Mouse (Mus musculus) stomach, postnatal 0 days (tissue): Measurements from ENCODE around the gene C1galt1c1. TPM values are rescaled to one million over a fixed set of nuclear protein-coding genes. Genes with fewer than 3 reads are reported as not detected.

ENCODE experiments used
- ATAC-seq: fragments of 200-750 bp; cut with Nextera tagmentation; 2 replicates; pipeline ENCODE4 v1.8.0; 2017; ENCODE audit not compliant: low FRiP score, low TSS enrichment
- DNase-seq: peaks from one replicate; pipeline ENCODE4 v3.0.0-alpha.2; 2016; ENCODE audit warnings: low spot score
- H3K27ac ChIP-seq: fragments of 300-500 bp; sonication (generic); replicated peaks from 2 replicates; pipeline ENCODE4 v1.5.1; 2014; ENCODE audit warnings: mild to moderate bottlenecking, control low read depth
- H3K27me3 ChIP-seq: fragments of 300-500 bp; sonication (generic); 2 replicates; pipeline ENCODE4 v1.6.1; 2014; ENCODE audit warnings: low read length; ENCODE audit not compliant: control insufficient read depth, insufficient read depth
- H3K36me3 ChIP-seq: fragments of 300-500 bp; sonication (generic); 2 replicates; pipeline ENCODE4 v1.6.1; 2014; ENCODE audit warnings: low read length, mixed read lengths; ENCODE audit not compliant: control insufficient read depth, insufficient read depth
- H3K4me1 ChIP-seq: fragments of 300-500 bp; sonication (generic); replicated peaks from 2 replicates; pipeline ENCODE4 v1.6.1; 2014; ENCODE audit warnings: antibody characterized with exemption; ENCODE audit not compliant: control insufficient read depth, insufficient read depth
- H3K4me2 ChIP-seq: fragments of 300-500 bp; sonication (generic); replicated peaks from 2 replicates; pipeline ENCODE4 v1.6.1; 2014; ENCODE audit warnings: low read depth, mild to moderate bottlenecking, control low read depth, moderate library complexity
- H3K4me3 ChIP-seq: fragments of 300-500 bp; sonication (generic); 2 replicates; pipeline ENCODE4 v1.5.1; 2014; ENCODE audit warnings: low read depth, low read length, control low read depth
- H3K9ac ChIP-seq: fragments of 300-500 bp; sonication (generic); 2 replicates; pipeline ENCODE4 v1.6.1; 2014; ENCODE audit warnings: mild to moderate bottlenecking, low read length, control low read depth, mixed read lengths
- H3K9me3 ChIP-seq: fragments of 300-500 bp; sonication (generic); 2 replicates; pipeline ENCODE4 v1.6.1; 2016; ENCODE audit warnings: low read length; ENCODE audit not compliant: control insufficient read depth
- CTCF ChIP-seq: IDR thresholded peaks from 2 replicates; pipeline ENCODE4 v1.5.1; 2016; ENCODE audit warnings: antibody characterized with exemption, low read depth, mild to moderate bottlenecking, moderate library complexity
- EP300 ChIP-seq: optimal IDR thresholded peaks from 2 replicates; pipeline ENCODE3; 2016; ENCODE audit warnings: antibody characterized with exemption
- WGBS: fragments of 180-500 bp; shearing (Covaris S2); extraction: QIAGEN DNeasy Blood & Tissue Kit; methylation state at CpG from one replicate; pipeline ENCODE4 v1.1.7; 2014; 5-methylcytosine and 5-hydroxymethylcytosine counted together
- polyA plus RNA-seq: library from polyadenylated mRNA; unstranded; fragments of >200 nt; fragmentation: Nextera tagmentation; extraction: Ambion mirVana; gene quantifications from 2 replicates; pipeline ENCODE4 v1.2.1, GENCODE M21; 2015

C1galt1c1 gene
- polyA plus RNA-seq, 1 experiment from 2014 or later = 53.2 TPM

DNA sequence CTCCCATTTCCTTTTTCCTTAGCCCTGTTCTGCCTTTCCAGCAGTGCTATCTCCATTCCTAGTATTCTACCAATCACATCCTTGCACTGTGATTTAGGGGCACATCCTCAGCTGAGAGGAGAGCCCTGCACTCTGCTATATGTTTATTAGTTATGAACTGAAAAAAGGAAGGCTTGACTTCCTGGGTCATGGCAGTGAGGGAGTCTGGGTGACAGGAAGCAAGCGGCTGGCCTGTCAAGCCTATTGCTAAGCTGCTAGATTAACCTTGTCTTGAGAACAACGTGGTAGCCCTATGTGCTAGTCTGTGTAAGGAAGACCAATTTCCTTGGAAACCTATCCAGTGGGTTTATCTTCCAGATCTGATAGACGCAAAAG lies 33.9 kb downstream of the C1galt1c1 start:
- H3K27me3 ChIP-seq = no peaks in the 10 kb centered on the region
- peak overlapping the region; percentile 50 for H3K4me3 ChIP-seq
- peak; percentile 72 for ATAC-seq
- peak; percentile 18 for DNase-seq
- no peak for TF ChIP-seq CTCF
- TF ChIP-seq EP300 = no peak
- peak overlapping the region; percentile 67 for H3K9ac ChIP-seq
- WGBS = 14% methylated on average over 3 of the region's 3 CpGs
- H3K9me3 ChIP-seq = no peaks in the 10 kb centered on the region
- H3K4me2 ChIP-seq = peak overlapping the region; percentile 60
- no peaks in the 10 kb centered on the region for H3K36me3 ChIP-seq
- peak overlapping the region; percentile 89 for H3K27ac ChIP-seq
- no peaks in the 10 kb centered on the region for H3K4me1 ChIP-seq

DNA sequence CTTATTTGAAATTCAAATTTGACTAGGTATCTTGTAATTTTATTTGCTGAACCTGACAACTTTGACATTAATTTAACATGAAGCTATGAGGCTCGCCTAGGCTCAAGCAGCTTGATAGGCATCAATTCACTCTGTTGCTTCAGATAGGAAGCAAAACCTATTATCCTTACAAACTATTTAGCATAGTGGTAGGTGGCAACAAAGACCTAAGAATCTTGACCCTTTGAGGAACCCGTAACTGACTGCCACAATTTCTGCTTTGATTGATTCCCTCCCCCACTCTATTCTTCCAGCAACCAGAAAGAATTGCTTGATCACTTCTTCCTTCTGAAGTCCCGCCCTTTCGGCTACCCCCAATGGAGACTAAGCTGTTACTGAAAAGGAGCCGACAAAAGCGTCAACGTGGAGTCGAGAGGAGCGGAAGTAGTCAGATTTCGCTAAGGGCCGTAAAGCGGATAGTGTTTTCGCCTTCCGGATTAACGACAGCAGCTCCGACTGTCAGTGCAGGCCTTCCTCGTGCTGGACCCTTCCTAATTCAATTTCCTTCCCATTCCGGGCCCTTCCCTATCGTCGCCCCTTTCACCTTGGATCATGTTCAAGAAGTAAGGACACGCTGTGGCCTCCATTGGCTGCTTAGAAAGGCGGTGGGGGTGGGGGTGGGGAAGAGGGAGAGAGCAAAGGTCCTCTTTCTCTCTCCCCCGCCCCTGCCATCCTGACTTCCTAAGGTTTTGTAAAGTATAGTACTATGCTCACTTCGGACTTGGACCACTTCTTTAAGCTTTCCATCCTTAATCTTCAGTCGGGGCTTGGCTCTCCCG lies 34.5 kb downstream of the C1galt1c1 start, which contains the start of gene Mcts1:
Mcts1 (plus strand) TSS at position 402 of the 818 bp plus-strand sequence.
- Histone ChIP-seq H3K36me3 (no peaks in the 10 kb centered on the region), H3K9ac (peak within 1 kb of the TSS; percentile 67), H3K27me3 (no peaks in the 10 kb centered on the region), H3K27ac (peak within 1 kb of the TSS; percentile 89), H3K4me1 (no peaks in the 10 kb centered on the region), H3K4me2 (peak within 1 kb of the TSS; percentile 60), H3K4me3 (peak within 1 kb of the TSS; percentile 50), H3K9me3 (no peaks in the 10 kb centered on the region)
- TF ChIP-seq CTCF (no peak), EP300 (no peak)
- DNase-seq = peak; percentile 70
- peak; percentile 94 for ATAC-seq
- 15% methylated on average over 26 of the region's 26 CpGs for WGBS

DNA sequence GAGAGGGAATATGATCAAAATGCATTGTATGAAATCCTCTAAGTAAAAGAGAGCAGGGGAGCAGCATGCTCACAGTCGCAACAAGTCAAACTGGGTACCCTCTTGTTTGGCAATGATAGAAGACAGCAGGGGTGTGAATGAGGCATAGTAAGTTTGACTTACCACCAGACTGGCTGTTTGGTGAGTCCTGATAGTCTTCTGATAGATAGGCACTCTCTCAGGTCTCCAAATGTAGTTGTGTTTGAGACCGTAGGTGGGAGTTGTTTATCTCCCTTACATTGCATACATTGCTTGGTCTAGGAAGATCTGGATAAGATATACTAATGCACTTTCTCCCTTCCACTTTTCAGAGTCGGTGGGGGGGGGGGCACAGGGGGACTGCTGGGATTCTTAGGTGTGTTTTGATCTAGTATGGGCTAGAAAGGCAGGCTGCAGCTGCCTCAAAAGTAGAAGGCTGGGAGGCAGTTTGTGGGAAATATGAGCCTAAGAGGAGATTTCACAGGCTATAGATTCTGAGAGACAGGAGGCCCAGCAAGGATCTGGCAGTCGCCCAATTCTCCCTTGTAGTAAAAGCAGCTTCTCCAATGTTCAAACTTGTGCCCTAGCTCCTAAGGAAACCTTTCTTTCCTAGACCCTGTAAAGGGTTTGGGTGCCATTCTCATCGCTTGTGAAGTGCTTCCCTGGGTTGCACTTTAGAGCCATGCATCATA lies 41.6 kb downstream of the C1galt1c1 start:
- no peak overlapping the region for H3K4me2 ChIP-seq
- no peaks in the 10 kb centered on the region for H3K36me3 ChIP-seq
- no peak overlapping the region for H3K4me3 ChIP-seq
- DNase-seq (no peak), ATAC-seq (no peak)
- H3K27me3 ChIP-seq = no peaks in the 10 kb centered on the region
- H3K27ac ChIP-seq = no peak overlapping the region
- TF ChIP-seq EP300 = no peak
- no peak for TF ChIP-seq CTCF
- no peaks in the 10 kb centered on the region for H3K4me1 ChIP-seq
- 48% methylated on average over 5 of the region's 5 CpGs for WGBS
- no peaks in the 10 kb centered on the region for H3K9me3 ChIP-seq
- no peak overlapping the region for H3K9ac ChIP-seq

DNA sequence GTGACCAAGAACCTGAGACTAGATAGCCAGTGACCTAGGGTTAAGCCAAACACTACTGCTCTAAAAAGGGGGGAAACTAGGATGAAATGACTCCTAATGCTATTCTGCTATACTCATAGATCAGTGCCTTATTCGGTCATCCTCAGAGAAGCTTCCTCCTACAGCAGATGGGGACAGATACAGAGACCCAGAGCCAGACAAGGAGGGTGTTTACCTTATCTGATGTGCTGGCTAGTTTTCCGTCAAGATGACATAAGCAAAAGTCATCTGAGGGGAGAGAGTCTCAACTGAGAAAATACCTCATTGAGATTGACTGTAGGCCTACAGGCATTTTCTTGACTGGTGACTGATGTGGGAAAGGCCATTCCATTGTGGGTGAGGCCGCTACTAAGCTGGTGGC lies 43.1 kb downstream of the C1galt1c1 start:
- H3K36me3 ChIP-seq = no peaks in the 10 kb centered on the region
- H3K4me3 ChIP-seq = no peak overlapping the region
- no peak overlapping the region for H3K27ac ChIP-seq
- H3K27me3 ChIP-seq = no peaks in the 10 kb centered on the region
- no peaks in the 10 kb centered on the region for H3K9me3 ChIP-seq
- 76% methylated on average over 3 of the region's 3 CpGs for WGBS
- H3K4me1 ChIP-seq = no peaks in the 10 kb centered on the region
- DNase-seq = no peak
- TF ChIP-seq CTCF (no peak), EP300 (no peak)
- no peak overlapping the region for H3K4me2 ChIP-seq
- no peak for ATAC-seq
- H3K9ac ChIP-seq = no peak overlapping the region

DNA sequence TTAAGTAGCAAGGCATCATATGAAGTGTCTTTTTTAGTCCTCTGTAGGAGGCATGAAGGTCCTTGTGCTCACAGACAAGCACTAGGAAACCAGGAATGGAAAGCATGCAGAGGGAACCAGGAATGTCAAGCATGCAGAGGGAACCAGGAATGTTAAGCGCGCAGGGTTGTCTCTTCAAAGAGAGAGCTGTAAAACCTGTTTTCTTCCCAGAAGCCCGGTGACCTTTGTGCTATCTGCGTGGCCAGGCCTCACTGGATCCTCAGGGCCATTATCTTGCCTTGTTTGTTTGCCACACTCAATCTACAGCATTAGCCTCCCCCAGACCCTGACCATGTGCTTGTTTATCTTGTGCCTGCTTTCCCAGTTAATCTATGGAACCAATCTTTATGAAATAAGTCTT lies 45.1 kb downstream of the C1galt1c1 start:
- WGBS = 21% methylated on average over 4 of the region's 4 CpGs
- Histone ChIP-seq H3K9ac (no peak overlapping the region), H3K4me1 (no peaks in the 10 kb centered on the region), H3K4me3 (no peak overlapping the region), H3K4me2 (no peak overlapping the region), H3K27ac (no peak overlapping the region), H3K27me3 (no peaks in the 10 kb centered on the region), H3K9me3 (no peaks in the 10 kb centered on the region), H3K36me3 (no peaks in the 10 kb centered on the region)
- DNase-seq (no peak), ATAC-seq (no peak)
- no peak for TF ChIP-seq EP300
- TF ChIP-seq CTCF = no peak

- H3K4me2 ChIP-seq = no peak overlapping the region
- ATAC-seq (no peak), DNase-seq (no peak)
- no peak overlapping the region for H3K27ac ChIP-seq
- H3K36me3 ChIP-seq = no peaks in the 10 kb centered on the region
- no peaks in the 10 kb centered on the region for H3K9me3 ChIP-seq
- no peak overlapping the region for H3K4me3 ChIP-seq
- H3K9ac ChIP-seq = no peak overlapping the region
- H3K27me3 ChIP-seq = no peaks in the 10 kb centered on the region
- H3K4me1 ChIP-seq = no peaks in the 10 kb centered on the region
- TF ChIP-seq EP300 (no peak), CTCF (no peak)
These were observed 51.6 kb downstream of the C1galt1c1 start for GRCm38 (mm10) chrX:38583261-38583660.
